Mouse (Mus musculus): ENCODE data around the gene Nudt1.

DNA sequence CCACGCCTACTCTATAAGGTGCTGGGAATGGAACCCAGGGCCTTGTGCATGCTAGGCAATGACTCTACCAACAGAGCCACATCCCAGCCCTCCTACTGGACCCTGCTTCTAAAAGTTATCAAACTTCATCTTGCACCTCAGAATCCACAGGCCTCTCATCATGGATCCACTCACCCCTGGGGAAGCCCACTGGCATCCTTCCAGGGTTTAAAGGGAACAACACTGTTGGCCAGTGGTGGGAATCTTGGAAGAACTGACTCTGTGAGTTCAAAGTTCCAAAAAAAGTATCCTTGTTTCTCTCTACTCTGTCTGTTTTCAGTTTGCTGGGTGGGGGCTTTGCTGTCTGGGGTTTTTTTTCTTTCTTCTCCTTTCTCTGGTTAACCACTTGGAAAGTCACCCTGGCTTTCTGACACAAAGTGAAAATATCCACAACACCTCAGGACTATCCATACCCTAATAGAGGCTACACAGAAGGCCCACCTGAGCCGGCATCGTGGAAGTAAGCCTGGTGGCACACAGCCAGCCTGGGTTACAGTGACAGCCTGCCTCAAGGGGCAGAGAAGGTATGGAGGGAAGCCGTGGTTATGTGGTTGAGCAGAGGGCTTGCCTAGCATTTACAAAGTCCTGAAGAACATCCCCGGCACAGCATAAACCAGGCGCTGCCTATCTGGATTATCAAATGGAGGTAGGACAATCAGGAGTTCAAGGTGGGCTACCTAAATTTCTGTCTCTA lies 56.8 kb downstream of the Nudt1 start:
- TF ChIP-seq NRF1 (IDR thresholded peaks at IDR 0.05; ENCODE audit: low read depth, low read length) (no peak), USF2 (conservative IDR thresholded peaks at IDR 0.05; ENCODE audit: low read depth, low read length) (no peak), CTCF (conservative IDR thresholded peaks at IDR 0.05 in 1 of 2, IDR thresholded peaks at IDR 0.05 in 1 of 2; ENCODE audit: low read depth in 2 of 2, low read length in 2 of 2) (no peak), ETS1 (conservative IDR thresholded peaks at IDR 0.05; ENCODE audit: low read depth, low read length) (no peak), SMC3 (IDR thresholded peaks at IDR 0.05; ENCODE audit: low read depth, low read length) (no peak), E2F4 (IDR thresholded peaks at IDR 0.05; ENCODE audit: insufficient replicate concordance, low read depth, low read length) (no peak), ZNF384 (IDR thresholded peaks at IDR 0.05; ENCODE audit: low read depth, low read length) (no peak), UBTF (IDR thresholded peaks at IDR 0.05; ENCODE audit: low read depth, low read length) (no peak), SIN3A (IDR thresholded peaks at IDR 0.05; ENCODE audit: low read length) (no peak), USF1 (IDR thresholded peaks at IDR 0.05; ENCODE audit: low read depth, low read length) (no peak), KAT2A (IDR thresholded peaks at IDR 0.05; ENCODE audit: insufficient replicate concordance, low read length) (no peak), EP300 (IDR thresholded peaks at IDR 0.05; ENCODE audit: low read length) (no peak), CHD2 (IDR thresholded peaks at IDR 0.05; ENCODE audit: low read length) (no peak)

All from CH12.LX (cell line).